8 mouse cellular contexts compared by ENCODE assay signal in the genomic region with DNA sequence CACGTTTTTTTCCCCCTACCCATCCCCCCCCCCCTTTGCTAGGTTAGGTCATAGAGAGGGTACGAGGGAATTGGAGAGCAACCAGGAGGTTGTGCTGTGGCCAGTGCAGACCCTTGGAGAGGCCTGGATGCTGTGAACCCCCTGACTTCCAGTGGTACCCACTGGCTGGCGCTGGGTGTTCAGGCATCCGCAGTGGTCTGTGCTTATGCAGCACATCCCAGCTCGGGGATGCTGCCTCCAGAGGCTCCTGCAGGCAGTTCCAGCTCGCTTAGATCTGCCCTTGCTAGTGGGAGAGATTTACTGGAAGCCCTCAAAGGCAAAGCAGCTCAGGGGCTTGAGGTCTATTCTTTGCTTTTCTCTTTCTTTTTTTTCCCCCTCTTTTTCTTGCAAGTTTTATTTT. TPM values are rescaled to one million over a fixed set of nuclear protein-coding genes. Genes with fewer than 3 reads are reported as not detected.
DNase-seq lines count a peak whose midpoint lies in the region; ATAC-seq and TF ChIP-seq lines count a peak whose summit lies in the region.

No protein-coding gene starts in this region.

- ATAC-seq in forebrain, embryonic 11.5 days (replicated peaks; ENCODE audit: low FRiP score): 0 out of 2 replicates have a peak, but pooled peaks have one; percentile 55
- ATAC-seq in midbrain, embryonic 13.5 days: peak; percentile 87

- no peaks in the 10 kb centered on the region for H3K27me3 ChIP-seq in forebrain, embryonic 11.5 days (ENCODE audit: control insufficient read depth, insufficient read depth, low read length)
- no peaks in the 10 kb centered on the region for H3K27me3 ChIP-seq in midbrain, embryonic 13.5 days

- peak; percentile 76 for TF ChIP-seq CTCF in layer of hippocampus, adult 2 months (conservative IDR thresholded peaks at IDR 0.05)

- no peak overlapping the region for H3K4me2 ChIP-seq in forebrain, embryonic 11.5 days (ENCODE audit: low read depth, low read length, severe bottlenecking)
- no peak overlapping the region for H3K4me2 ChIP-seq in midbrain, embryonic 13.5 days (replicated peaks)

- H3K9me3 ChIP-seq in forebrain, embryonic 11.5 days (ENCODE audit: control insufficient read depth, low read length): no peaks in the 10 kb centered on the region
- no peaks in the 10 kb centered on the region for H3K9me3 ChIP-seq in midbrain, embryonic 13.5 days

- H3K9ac ChIP-seq in forebrain, embryonic 11.5 days (ENCODE audit: low read length): no peak overlapping the region
- no peak overlapping the region for H3K9ac ChIP-seq in midbrain, embryonic 13.5 days (replicated peaks)

- DNase-seq in layer of hippocampus, adult 2 months (ENCODE audit: low spot score in 2 of 2): no peak
- DNase-seq in layer of hippocampus, postnatal 36 days: no peak
- peak; percentile 76 for DNase-seq in brain, adult 2 months (ENCODE audit: low read depth, low spot score)
- no peak for DNase-seq in forebrain, embryonic 11.5 days (ENCODE audit: low spot score)
- DNase-seq in B cell, adult 2 months: no peak
- no peak for DNase-seq in ovary, postnatal 36 days (ENCODE audit: low spot score)
- no peak for DNase-seq in spleen, postnatal 10 days (ENCODE audit: low spot score in 2 of 2)

- H3K4me3 ChIP-seq in layer of hippocampus, adult 2 months: no peak overlapping the region
- H3K4me3 ChIP-seq in forebrain, embryonic 11.5 days (ENCODE audit: low read depth, low read length): no peak overlapping the region
- no peak overlapping the region for H3K4me3 ChIP-seq in midbrain, embryonic 13.5 days (replicated peaks)

- no peaks in the 10 kb centered on the region; the same call in 1 of the 2 replicates for H3K4me1 ChIP-seq in forebrain, embryonic 11.5 days (replicated peaks; ENCODE audit: control insufficient read depth, insufficient read depth, low read length)
- peaks cover 14% of the 10 kb centered on the region for H3K4me1 ChIP-seq in midbrain, embryonic 13.5 days (replicated peaks)

- no peak overlapping the region for H3K27ac ChIP-seq in layer of hippocampus, adult 2 months
- H3K27ac ChIP-seq in forebrain, embryonic 11.5 days (ENCODE audit: low read depth, low read length): no peak overlapping the region
- H3K27ac ChIP-seq in midbrain, embryonic 13.5 days: no peak overlapping the region

- H3K36me3 ChIP-seq in forebrain, embryonic 11.5 days (ENCODE audit: control insufficient read depth, insufficient read depth, low read length): no peaks in the 10 kb centered on the region
- H3K36me3 ChIP-seq in midbrain, embryonic 13.5 days: no peaks in the 10 kb centered on the region

- 30% methylated on average over 6 of the region's 6 CpGs for WGBS in forebrain, embryonic 11.5 days
- 22% methylated on average over 6 of the region's 6 CpGs for whole genome bisulfite sequencing in midbrain, embryonic 13.5 days

RNA-seq across cellular contexts. Expression of a gene that starts 19.3 kb away (rescaled TPM):
- total RNA-seq in layer of hippocampus, adult 2 months (2021): 10 to 100 TPM; 13.2 to 13.4 TPM
- 10 to 100 TPM; 12.4 to 12.9 TPM for total RNA-seq in layer of hippocampus, postnatal 36 days (2021)
- 9.3 and 10.0 TPM in 2 replicates for polyA plus RNA-seq in forebrain, embryonic 11.5 days (2014; fragmentation: Nextera tagmentation; extraction: Ambion mirVana)
- polyA plus RNA-seq in midbrain, embryonic 13.5 days (2015; fragmentation: Nextera tagmentation; extraction: Ambion mirVana): 7.9 and 9.1 TPM in 2 replicates
